Mouse (Mus musculus) kidney, adult 8-10 months (tissue): ENCODE measurements around the gene Plek.
A peak's percentile ranks its signal among the peaks of the same experiment; 100 is the strongest.

Source experiments
- DNase-seq, 2 experiments: peaks; one replicate each; pipeline ENCODE4 v3.0.0; 2022

Plek gene

DNA sequence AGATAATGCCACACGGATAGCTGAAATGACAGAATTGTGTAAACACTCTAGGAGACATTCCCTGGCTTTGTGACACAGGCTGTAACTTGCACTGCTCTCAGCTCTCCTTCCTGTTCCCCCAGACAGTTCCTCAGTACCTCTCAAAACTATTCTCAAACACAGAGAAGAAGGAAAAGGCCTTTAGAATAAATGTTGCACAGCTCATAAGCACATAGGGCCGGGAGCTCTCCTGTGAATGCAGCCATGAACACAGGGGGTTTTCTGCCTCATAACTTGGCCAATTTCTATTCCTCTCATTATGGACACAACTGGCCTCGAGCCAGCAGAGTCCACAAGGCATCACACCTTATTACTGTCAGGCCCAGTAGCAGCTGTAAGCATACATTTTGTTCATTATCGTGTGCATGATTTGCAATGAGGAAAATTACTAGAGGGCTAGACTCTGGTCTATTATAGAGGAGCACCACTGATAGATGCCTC is 110.2 kb downstream of the Plek start:
- DNase-seq, result no peak

DNA sequence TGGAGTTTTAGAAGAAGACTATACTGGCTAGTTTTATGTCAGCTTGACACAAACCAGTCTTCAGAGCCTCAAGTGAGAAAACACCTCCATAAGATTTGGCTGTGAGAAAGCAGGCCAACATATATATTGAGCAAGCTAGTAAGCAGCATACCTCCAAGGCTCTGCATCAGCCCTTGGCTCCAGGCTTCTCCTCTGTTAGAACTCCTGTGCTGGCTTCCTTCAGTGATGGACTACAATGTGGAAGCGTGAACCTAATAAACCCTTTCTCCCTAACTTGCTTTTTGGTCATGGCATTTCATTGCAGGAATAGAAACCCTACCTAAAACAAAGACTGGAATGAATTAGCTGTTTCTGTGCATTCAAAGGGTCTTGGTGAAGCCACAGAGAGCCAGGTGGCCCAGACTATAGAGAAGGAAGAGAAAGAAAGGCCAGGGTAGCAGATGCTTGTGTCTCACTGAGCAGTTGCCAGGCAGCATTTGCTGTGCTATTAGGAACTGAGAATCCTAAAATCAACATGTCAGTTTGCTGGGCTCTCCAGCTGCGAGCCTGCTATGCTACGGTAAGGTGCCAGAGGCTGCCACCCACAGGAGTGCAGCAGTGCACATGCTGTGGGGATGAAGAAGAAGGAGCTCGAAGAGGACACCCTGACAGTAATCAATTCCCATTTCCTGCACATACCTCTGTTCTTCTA is 110.9 kb downstream of the Plek start:
- DNase-seq, result no peak

DNA sequence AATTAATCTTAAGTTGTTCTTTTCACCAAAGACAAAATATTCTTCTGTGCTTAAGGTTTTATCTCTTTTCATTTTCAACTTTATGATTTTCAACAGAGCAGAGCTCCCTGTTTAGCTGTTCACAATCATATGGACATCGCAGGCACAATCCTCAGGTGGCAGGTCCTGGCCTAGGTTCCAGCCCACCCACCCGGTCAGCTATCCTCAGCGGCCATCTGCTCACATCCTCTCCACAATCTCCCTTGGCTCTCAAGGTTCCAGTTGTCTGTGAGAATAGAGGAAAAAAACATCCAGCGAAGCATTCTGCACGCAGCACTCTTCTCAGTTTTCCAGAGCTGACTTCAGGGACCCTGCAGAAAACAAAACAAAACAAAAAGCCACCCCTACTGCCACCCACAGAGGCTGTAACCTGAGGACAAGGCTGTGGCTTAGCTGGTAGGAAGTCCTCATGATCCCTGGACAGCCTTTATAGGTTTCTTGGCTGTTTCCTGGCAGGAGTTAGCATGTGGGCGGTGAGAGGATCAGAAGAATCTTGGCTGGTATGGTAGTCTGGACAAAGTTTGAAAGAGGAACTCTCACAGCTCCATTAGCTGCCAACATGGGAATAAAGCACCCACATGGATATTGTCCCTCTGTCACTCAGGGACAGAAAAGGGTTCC is 116.5 kb downstream of the Plek start:
- DNase-seq, result peak in 1 of 2 experiments; percentile 46

DNA sequence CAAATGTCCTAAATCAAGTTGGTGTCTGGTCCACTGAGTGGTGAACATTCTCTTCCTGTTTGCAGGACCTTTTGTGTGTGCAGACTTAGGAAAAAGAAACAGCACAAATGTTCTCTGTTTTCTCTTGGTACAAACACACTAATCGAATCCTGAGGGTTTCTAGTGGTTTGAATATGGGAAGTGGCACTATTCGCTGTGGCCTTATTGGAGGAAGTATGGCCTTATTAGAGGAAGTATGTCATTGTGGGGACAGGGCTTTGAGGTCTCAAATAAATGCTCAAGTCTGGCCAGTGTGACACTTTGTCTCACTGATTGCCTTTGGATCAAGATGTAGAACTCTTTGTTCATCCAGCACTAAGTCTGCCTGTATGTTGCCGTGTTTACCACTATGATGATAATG is 120.0 kb downstream of the Plek start:
- no peak for DNase-seq
